Mouse (Mus musculus) fat pad, adult 2 months (tissue): ENCODE data around the gene Dnah2.
A peak's percentile ranks its signal among the peaks of the same experiment; 100 is the strongest.

ENCODE experiments used
- DNase-seq: peaks from one replicate; pipeline ENCODE4 v3.0.0-alpha.2; 2011; ENCODE audit warnings: low read depth, low spot score; ENCODE audit errors: extremely low read depth

Dnah2 gene

DNA sequence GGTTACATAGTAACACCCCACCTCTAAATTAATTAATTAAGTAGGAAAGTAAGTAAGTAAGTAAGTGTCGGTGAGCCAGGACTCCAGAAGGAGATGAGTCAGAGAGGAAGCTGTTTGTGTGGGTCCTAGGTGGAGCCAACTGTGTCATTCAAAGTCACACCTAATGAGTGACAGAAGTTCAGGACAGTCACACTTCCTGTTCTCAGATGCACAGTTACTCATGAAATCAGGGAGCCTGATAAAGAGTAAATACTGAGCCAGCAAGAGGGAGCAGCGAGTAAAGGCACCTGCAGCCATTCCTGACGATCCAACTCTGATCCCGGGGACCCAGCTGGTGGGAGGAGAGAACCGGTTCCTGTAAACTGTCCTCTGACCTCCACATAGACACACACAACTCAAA, 76.2 kb downstream of the Dnah2 start:
- no peak for DNase-seq

DNA sequence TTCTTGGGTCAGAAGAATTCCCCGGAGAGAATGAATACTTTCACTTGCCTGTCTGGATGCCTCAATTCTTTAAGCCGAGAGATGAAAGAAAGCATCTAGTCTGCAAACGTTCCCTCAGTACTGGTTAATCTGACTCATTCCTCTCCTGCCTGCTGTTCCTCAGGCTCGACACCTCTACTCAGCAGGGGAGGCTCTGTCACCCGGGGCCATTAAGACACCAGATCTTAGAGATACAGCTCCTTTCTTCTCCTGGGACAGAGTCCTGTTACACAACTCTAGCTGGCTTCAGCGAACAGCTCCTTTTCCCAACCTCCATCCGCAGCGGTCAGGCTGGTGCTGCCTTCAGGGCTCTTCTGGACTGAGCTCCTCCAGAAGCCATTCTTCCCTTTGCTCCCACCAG, 77.4 kb downstream of the Dnah2 start:
- DNase-seq = peak; percentile 25

- DNase-seq = no peak
These were observed 79.6 kb downstream of the Dnah2 start for GRCm38 (mm10) chr11:69469301-69469700.

DNA sequence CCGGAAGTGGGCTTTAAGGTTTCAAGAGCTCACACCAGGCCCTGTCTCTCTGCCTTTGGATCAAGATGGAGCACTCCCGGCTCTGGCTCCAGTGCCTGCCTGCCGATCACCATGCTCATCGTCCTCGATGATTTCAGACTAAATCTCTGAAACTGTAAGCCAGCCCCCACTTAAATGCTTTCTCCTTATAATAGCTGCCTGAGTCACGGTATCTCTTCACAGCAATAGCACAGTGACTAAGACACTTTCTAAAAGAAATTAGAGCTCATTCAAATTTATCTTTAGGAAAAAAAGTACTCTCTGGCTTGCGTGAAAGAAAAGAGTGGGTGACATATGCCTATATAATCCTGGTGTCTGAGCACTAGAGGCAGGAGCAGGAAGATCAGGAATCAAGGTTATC, 84.9 kb downstream of the Dnah2 start:
- DNase-seq = no peak

GRCm38 (mm10) chr11:69461568-69461967, 87.3 kb downstream of the Dnah2 start:
- no peak for DNase-seq

GRCm38 (mm10) chr11:69459883-69460282, 89.0 kb downstream of the Dnah2 start:
- no peak for DNase-seq

GRCm38 (mm10) chr11:69457006-69457579, 91.8 kb downstream of the Dnah2 start:
- no peak for DNase-seq

- DNase-seq = no peak
These were observed 96.6 kb downstream of the Dnah2 start for GRCm38 (mm10) chr11:69452114-69452867.

DNA sequence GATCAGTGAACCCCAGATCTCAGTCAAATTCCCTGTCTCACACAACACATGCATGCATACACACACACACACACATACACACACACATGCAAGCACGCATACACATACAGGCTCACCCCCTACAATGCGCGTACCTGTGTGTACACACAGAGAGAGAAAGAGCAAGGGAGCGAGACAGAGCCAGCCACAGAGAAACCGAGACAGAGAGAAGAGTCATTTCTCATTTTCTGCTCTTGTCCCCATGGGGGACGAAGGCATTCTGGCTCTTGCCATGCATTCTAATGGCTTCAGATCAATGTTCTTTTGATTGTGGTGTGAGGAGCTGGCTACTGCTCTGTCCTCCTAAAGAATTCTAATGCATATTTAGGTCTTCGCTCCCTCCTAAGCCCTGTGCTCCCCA, 101.6 kb downstream of the Dnah2 start:
- DNase-seq = no peak

- no peak for DNase-seq
These were observed 105.6 kb downstream of the Dnah2 start for GRCm38 (mm10) chr11:69443328-69443727.

- no peak for DNase-seq
These were observed 111.6 kb downstream of the Dnah2 start for GRCm38 (mm10) chr11:69437291-69437690.

DNA sequence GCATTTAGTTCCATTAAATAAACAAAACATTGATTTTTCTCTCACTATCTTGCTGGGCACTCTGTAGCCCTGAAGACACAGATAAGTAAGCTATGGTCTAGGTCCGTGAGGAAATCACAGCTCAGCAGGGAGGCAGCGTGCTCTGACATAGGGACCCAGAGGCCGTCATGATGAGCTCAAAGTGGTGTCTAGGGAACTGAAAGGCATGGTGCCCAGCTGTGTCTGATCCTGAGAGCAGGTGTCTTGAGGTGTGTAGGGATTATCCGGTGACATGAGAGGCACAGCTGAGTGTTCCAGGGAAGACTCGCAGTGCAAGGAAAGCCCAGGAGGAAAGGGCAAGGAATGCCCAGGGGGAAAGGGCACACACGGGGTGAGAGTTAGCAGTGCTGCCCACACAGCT, 115.7 kb downstream of the Dnah2 start:
- no peak for DNase-seq

DNA sequence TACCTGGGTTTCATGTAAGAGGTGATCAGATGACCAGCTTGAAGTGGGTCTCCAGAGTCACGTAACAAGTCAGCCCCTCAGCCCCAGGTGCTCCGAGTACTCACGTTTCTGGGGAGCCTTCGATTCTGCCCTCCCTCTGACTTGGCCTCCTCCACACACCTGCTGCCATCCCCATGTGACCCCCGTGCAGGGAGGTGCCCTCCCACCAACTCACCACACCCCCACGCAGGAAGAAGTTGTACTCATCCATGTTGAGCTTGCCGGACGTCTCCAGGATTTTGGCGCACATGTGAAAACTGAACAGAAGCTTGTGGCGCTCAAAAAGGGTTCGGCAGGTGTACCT, 116.3 kb downstream of the Dnah2 start:
- no peak for DNase-seq

- no peak for DNase-seq
These were observed 116.9 kb downstream of the Dnah2 start for GRCm38 (mm10) chr11:69431829-69432639.

DNA sequence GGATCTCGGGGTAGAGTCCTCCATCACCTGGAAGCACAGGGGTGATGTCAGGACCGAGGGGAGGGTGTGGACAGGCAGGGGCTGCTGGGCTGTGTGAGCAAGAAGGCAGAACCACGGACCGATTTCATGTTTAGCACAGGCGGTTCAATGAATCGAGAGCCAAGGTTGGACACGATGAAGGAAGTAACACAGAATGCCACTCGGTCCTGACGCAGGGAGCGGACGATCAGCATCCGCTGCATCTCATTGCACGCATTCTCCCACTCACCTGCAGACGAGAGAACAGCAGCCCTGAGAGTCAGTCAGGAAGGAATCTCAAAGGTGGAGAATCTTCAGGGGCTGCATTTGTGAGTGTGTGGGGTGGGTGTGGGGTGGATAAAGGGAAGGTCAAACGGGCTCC, 118.3 kb downstream of the Dnah2 start:
- no peak for DNase-seq

DNA sequence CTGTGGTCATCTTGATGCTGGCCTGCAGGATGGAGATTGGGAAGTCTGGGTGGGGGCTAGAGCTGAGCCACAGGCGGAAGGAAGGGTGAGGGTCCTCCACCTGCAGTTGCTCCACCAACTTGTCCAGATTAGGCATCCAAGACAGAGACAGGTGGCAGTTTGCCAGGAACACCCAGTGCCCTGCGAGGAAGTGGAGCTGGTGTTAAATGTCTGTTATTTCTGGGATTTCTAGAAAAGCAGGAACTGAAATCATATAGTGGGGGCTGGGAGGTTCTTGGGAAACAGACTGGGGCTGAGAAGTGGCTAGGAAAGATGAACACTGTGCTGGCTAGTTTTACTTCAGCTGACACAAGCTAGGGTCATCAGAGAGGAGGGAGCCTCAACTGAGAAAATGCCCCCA, 119.6 kb downstream of the Dnah2 start:
- no peak for DNase-seq

DNA sequence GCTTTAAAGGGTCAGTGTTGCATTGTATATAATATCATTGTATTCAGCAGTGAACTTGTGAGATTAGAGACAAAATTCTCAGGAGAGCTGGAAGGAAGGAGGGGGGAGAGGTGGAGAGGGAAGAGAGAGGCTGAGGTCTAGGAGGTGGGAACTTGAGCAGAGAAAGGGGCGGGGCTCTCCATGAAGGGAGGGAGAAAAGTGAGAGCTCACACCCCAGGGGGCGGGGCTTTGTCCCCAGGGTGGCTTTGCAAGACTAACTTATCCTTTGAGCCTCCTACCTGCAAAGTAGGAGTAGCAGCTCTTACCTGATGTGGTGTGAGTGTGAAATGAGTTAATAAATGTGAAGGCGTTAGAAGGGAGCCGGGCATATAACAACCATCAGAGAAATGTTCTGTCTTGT, 120.2 kb downstream of the Dnah2 start:
- no peak for DNase-seq

GRCm38 (mm10) chr11:69426246-69426645, 122.7 kb downstream of the Dnah2 start:
- no peak for DNase-seq

DNA sequence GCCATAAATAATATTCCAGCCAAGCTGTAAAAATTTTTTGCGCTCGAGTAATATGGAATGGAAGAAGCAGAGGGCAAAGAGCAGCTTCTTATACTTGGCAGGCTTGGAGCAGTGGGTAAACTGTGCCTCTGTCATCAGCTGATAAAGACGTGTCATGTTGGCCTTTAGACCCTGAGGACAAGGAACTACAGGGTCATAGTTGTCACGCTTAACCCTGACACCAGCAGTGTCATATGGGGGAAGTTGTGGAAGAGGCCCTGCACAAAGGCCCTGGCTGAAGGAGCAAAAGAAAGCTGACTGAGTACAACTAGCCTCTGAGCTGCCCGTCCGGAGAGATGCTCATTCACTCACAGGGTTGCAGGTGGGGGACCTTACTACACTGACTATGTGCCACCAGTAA, 125.0 kb downstream of the Dnah2 start:
- DNase-seq = no peak

- no peak for DNase-seq
These were observed 126.1 kb downstream of the Dnah2 start for GRCm38 (mm10) chr11:69422842-69423241.

GRCm38 (mm10) chr11:69421131-69421977, 127.6 kb downstream of the Dnah2 start:
- no peak for DNase-seq
